17 mouse cellular contexts compared by ENCODE assay signal in genomic region chr8:92793852-92794580, GRCm38 (mm10). TPM values are rescaled to one million over a fixed set of nuclear protein-coding genes. Genes with fewer than 3 reads are reported as not detected.
"Had no signal": no experiment of that assay in that cellular context is flagged by ENCODE, and none has a peak within 500 bp of the region (broad histone marks: within the 10 kb centered on the region; RNA-seq: fewer than 3 reads in every experiment).

No protein-coding gene starts in this region.

- H3K9me3 ChIP-seq: limb, embryonic 10.5 days; liver, embryonic 15.5 days; midbrain, embryonic 10.5 days; neural tube, embryonic 13.5 days had no signal

- DNase-seq: kidney, postnatal 36 days; lung, adult 2 months; lung, postnatal 36 days; retina, postnatal 1 day; right cerebral cortex, postnatal 4 days; spleen, adult 18-20 months; thymus, adult 18-20 months; thymus, postnatal 14 days had no signal

- H3K36me3 ChIP-seq: limb, embryonic 10.5 days; liver, embryonic 15.5 days; midbrain, embryonic 10.5 days; neural tube, embryonic 13.5 days had no signal

- H3K27me3 ChIP-seq: liver, embryonic 15.5 days; neural tube, embryonic 13.5 days had no signal

- H3K4me3 ChIP-seq: layer of hippocampus, adult 2 months; limb, embryonic 10.5 days; liver, embryonic 15.5 days; midbrain, embryonic 10.5 days; neural tube, embryonic 13.5 days had no signal

- H3K4me1 ChIP-seq: liver, embryonic 15.5 days; midbrain, embryonic 10.5 days; neural tube, embryonic 13.5 days had no signal

- H3K27ac ChIP-seq: layer of hippocampus, adult 2 months; limb, embryonic 10.5 days; liver, embryonic 15.5 days; midbrain, embryonic 10.5 days; neural tube, embryonic 13.5 days had no signal

- H3K9ac ChIP-seq: liver, embryonic 15.5 days; neural tube, embryonic 13.5 days had no signal

- H3K4me2 ChIP-seq: liver, embryonic 11.5 days; liver, embryonic 15.5 days; neural tube, embryonic 13.5 days had no signal

- ATAC-seq: lung, postnatal 0 days; midbrain, embryonic 16.5 days had no signal

RNA-seq across cellular contexts. Expression of gene Mmp2, which starts 33.1 kb away (rescaled TPM):
- total RNA-seq: megakaryocyte, adult 5-6 weeks had no signal
